Mouse (Mus musculus): ENCODE results near the gene Sord.

DNA sequence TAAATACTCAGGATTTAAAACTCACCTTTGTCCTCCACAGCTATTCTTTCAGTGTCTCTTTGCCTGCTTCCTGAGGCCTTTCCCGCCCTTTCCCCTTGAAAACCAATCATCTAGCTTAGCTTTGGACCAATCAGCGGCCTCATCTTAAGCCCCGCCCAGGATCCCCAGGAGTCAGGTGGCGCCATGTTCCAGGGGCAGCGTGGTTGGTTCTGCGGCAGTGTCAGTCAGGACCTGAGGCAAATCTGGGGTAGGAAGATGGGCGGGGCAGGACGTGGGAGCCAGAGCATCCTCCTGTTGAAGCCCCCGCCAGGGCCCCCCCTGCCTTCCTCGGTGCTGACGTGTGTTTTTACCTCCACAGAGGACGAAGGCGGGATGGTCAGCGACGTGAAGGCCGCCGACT, 48.4 kb upstream of the Sord start, which contains the start of the genes Patl2 and Terb2:
- no peak for TF ChIP-seq POLR2A (IDR thresholded peaks at IDR 0.05; ENCODE audit: borderline replicate concordance, extremely low read depth, low read depth, low read length)
- TF ChIP-seq CTCF (IDR thresholded peaks at IDR 0.05; ENCODE audit: insufficient read depth, low read length), result no peak
